Mouse (Mus musculus): Measurements from ENCODE around the gene 4833439L19Rik. TPM values are rescaled to one million over a fixed set of nuclear protein-coding genes. Genes with fewer than 3 reads are reported as not detected.
A peak's percentile ranks its signal among the peaks of the same experiment; 100 is the strongest.

The 4833439L19Rik gene
- polyA plus RNA-seq, 1 experiment from 2014 or later = 95.1 TPM

GRCm38 (mm10) chr13:54574854-54575481, 9.7 kb upstream of the 4833439L19Rik start, which contains the start of gene Arl10:
TSS of gene Arl10 (plus strand) at chr13:54575015.
- WGBS = under 1% methylated on average over 55 of the region's 55 CpGs
- ATAC-seq (replicated peaks; ENCODE audit: low FRiP score) (peak; percentile 82), DNase-seq (ENCODE audit: low spot score) (peak; percentile 84)
- Histone ChIP-seq H3K9ac (ENCODE audit: low read depth, low read length) (peak within 1 kb of the TSS; percentile 80), H3K4me2 (peak within 1 kb of the TSS; percentile 88), H3K4me1 (replicated peaks; ENCODE audit: control insufficient read depth, insufficient read depth, low read length) (peaks cover 10% of the 10 kb centered on the region), H3K9me3 (ENCODE audit: control insufficient read depth, low read length) (no peaks in the 10 kb centered on the region), H3K4me3 (ENCODE audit: low read depth, low read length) (peak within 1 kb of the TSS; percentile 79), H3K27ac (ENCODE audit: low read depth, low read length) (peak within 1 kb of the TSS; percentile 53; the same call in 1 of the 2 replicates), H3K36me3 (ENCODE audit: control insufficient read depth, insufficient read depth, low read length) (peaks cover 5% of the 10 kb centered on the region; the same call in 1 of the 2 replicates), H3K27me3 (replicated peaks; ENCODE audit: control insufficient read depth, insufficient read depth, low read length) (no peaks in the 10 kb centered on the region)

DNA sequence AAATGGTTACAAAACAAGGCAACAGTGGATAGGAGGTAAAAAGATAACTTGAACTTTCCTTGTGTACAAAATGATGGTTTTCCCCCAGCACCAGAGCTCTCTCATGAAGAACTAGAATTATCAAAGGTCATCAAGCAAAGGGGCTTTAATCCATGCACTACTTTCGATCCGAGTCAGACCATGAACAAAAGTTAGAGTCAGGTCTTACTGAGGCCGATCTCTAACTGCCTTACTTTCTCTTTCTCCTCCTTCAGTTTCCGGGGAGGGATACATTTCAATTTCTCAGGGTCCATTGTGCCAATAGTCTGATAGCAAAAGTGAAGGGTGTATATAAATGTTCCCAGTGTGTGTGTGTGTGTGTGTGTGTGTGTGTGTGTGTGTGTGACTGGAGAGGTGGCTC, 7.4 kb upstream of the 4833439L19Rik start:
- DNase-seq (ENCODE audit: low spot score) (no peak), ATAC-seq (replicated peaks; ENCODE audit: low FRiP score) (no peak)
- peaks cover 5% of the 10 kb centered on the region; the same call in 1 of the 2 replicates for H3K4me1 ChIP-seq (replicated peaks; ENCODE audit: control insufficient read depth, insufficient read depth, low read length)
- WGBS = 77% methylated on average over 4 of the region's 4 CpGs
- H3K9me3 ChIP-seq (ENCODE audit: control insufficient read depth, low read length) = no peaks in the 10 kb centered on the region
- no peak overlapping the region for H3K9ac ChIP-seq (ENCODE audit: low read depth, low read length)
- no peak overlapping the region for H3K27ac ChIP-seq (ENCODE audit: low read depth, low read length)
- 0 out of 2 replicates have a peak, but pooled peaks cover under 1% of the 10 kb centered on the region for H3K36me3 ChIP-seq (ENCODE audit: control insufficient read depth, insufficient read depth, low read length)
- H3K4me2 ChIP-seq = no peak overlapping the region
- H3K27me3 ChIP-seq (replicated peaks; ENCODE audit: control insufficient read depth, insufficient read depth, low read length) = no peaks in the 10 kb centered on the region
- no peak overlapping the region for H3K4me3 ChIP-seq (ENCODE audit: low read depth, low read length)

GRCm38 (mm10) chr13:54571637-54572036, 6.4 kb upstream of the 4833439L19Rik start:
- no peak overlapping the region for H3K4me3 ChIP-seq (ENCODE audit: low read depth, low read length)
- no peak overlapping the region for H3K4me2 ChIP-seq
- H3K9me3 ChIP-seq (ENCODE audit: control insufficient read depth, low read length) = no peaks in the 10 kb centered on the region
- no peaks in the 10 kb centered on the region for H3K27me3 ChIP-seq (replicated peaks; ENCODE audit: control insufficient read depth, insufficient read depth, low read length)
- WGBS = 58% methylated on average over 2 of the region's 2 CpGs
- no peak for DNase-seq (ENCODE audit: low spot score)
- H3K4me1 ChIP-seq (replicated peaks; ENCODE audit: control insufficient read depth, insufficient read depth, low read length) = peaks cover 5% of the 10 kb centered on the region; the same call in 1 of the 2 replicates
- no peak overlapping the region for H3K27ac ChIP-seq (ENCODE audit: low read depth, low read length)
- H3K9ac ChIP-seq (ENCODE audit: low read depth, low read length) = no peak overlapping the region
- ATAC-seq (replicated peaks; ENCODE audit: low FRiP score) = no peak
- H3K36me3 ChIP-seq (ENCODE audit: control insufficient read depth, insufficient read depth, low read length) = no peaks in the 10 kb centered on the region

DNA sequence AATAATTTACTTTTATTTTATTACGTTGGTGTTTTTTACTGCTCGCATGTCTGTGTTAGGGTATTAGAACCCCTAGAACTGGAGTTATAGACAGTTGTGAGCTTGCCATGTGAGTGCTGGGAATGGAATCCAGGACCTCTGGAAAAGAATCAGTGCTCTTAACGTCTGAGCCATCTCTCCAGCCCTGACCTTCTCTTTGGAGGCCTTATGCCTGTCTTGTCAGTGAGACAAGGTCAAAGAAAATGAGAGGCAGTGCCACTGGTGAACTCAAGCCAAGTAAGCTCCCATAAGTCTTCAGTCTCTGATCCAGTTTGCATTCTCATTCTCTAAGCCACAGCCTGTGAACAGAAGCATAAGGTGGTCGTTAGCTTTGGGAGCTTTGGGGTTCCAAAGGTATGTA, 5.5 kb upstream of the 4833439L19Rik start:
- no peaks in the 10 kb centered on the region for H3K27me3 ChIP-seq (replicated peaks; ENCODE audit: control insufficient read depth, insufficient read depth, low read length)
- H3K9me3 ChIP-seq (ENCODE audit: control insufficient read depth, low read length) = no peaks in the 10 kb centered on the region
- 75% methylated on average over 4 of the region's 4 CpGs for WGBS
- peaks cover 3% of the 10 kb centered on the region; the same call in 1 of the 2 replicates for H3K4me1 ChIP-seq (replicated peaks; ENCODE audit: control insufficient read depth, insufficient read depth, low read length)
- no peak overlapping the region for H3K4me2 ChIP-seq
- H3K36me3 ChIP-seq (ENCODE audit: control insufficient read depth, insufficient read depth, low read length) = no peaks in the 10 kb centered on the region
- no peak overlapping the region for H3K4me3 ChIP-seq (ENCODE audit: low read depth, low read length)
- no peak for ATAC-seq (replicated peaks; ENCODE audit: low FRiP score)
- H3K27ac ChIP-seq (ENCODE audit: low read depth, low read length) = no peak overlapping the region
- no peak for DNase-seq (ENCODE audit: low spot score)
- no peak overlapping the region for H3K9ac ChIP-seq (ENCODE audit: low read depth, low read length)

DNA sequence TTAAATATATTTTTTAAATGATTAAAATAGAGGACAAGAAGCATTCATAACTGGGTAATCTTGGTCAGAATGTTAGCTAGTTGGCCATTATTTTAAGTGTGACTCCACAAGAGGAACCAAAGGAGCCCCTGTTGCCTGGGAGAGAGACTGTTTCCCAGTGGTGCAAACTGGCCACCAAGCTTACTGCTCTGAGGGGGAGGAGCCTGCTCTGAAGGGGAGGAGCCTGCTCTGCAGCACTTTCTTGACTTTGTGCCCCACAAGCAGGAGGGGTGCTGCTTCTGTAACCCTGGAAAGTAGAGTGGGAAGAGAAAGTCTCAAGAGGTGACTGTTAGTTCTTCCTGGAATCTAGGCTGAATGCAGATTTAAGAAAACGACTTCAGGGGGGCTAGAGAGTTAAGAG, 4.0 kb upstream of the 4833439L19Rik start:
- H3K27ac ChIP-seq (ENCODE audit: low read depth, low read length) = no peak overlapping the region
- DNase-seq (ENCODE audit: low spot score) = no peak
- H3K4me3 ChIP-seq (ENCODE audit: low read depth, low read length) = no peak overlapping the region
- WGBS = 38% methylated on average over 1 of the region's 1 CpGs
- peaks cover 5% of the 10 kb centered on the region for H3K4me1 ChIP-seq (replicated peaks; ENCODE audit: control insufficient read depth, insufficient read depth, low read length)
- H3K9ac ChIP-seq (ENCODE audit: low read depth, low read length) = no peak overlapping the region
- no peaks in the 10 kb centered on the region for H3K27me3 ChIP-seq (replicated peaks; ENCODE audit: control insufficient read depth, insufficient read depth, low read length)
- ATAC-seq (replicated peaks; ENCODE audit: low FRiP score) = no peak
- no peak overlapping the region for H3K4me2 ChIP-seq
- no peaks in the 10 kb centered on the region for H3K36me3 ChIP-seq (ENCODE audit: control insufficient read depth, insufficient read depth, low read length)
- H3K9me3 ChIP-seq (ENCODE audit: control insufficient read depth, low read length) = no peaks in the 10 kb centered on the region

DNA sequence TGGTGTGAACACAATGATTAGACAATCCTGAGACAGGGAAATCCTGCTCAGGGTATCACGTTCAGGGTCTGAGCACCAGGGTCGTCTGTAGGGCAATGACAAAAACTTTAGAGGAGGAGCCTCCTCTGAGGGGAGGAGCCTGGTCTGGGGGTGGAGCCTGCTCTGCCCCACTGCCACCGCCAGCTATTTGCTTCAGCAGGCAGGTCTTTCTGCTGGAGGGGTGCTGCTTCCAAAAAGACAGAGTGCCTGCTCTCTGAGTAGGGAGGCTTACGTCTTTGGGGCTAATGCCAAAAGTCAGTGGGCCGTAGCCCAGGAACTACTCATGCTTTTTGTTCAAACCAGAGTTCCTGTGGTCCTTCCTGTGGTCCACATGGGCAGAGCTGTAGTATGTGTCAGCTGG, 3.1 kb upstream of the 4833439L19Rik start:
- 41% methylated on average over 5 of the region's 5 CpGs for WGBS
- H3K9ac ChIP-seq (ENCODE audit: low read depth, low read length) = no peak overlapping the region
- no peaks in the 10 kb centered on the region for H3K27me3 ChIP-seq (replicated peaks; ENCODE audit: control insufficient read depth, insufficient read depth, low read length)
- no peak overlapping the region for H3K4me3 ChIP-seq (ENCODE audit: low read depth, low read length)
- no peaks in the 10 kb centered on the region for H3K9me3 ChIP-seq (ENCODE audit: control insufficient read depth, low read length)
- H3K4me1 ChIP-seq (replicated peaks; ENCODE audit: control insufficient read depth, insufficient read depth, low read length) = peaks cover 6% of the 10 kb centered on the region
- H3K27ac ChIP-seq (ENCODE audit: low read depth, low read length) = no peak overlapping the region
- no peaks in the 10 kb centered on the region for H3K36me3 ChIP-seq (ENCODE audit: control insufficient read depth, insufficient read depth, low read length)
- ATAC-seq (replicated peaks; ENCODE audit: low FRiP score) (no peak), DNase-seq (ENCODE audit: low spot score) (peak; percentile 48)
- H3K4me2 ChIP-seq = no peak overlapping the region

- Histone ChIP-seq H3K4me1 (replicated peaks; ENCODE audit: control insufficient read depth, insufficient read depth, low read length) (peaks cover 6% of the 10 kb centered on the region), H3K27me3 (replicated peaks; ENCODE audit: control insufficient read depth, insufficient read depth, low read length) (no peaks in the 10 kb centered on the region), H3K9ac (ENCODE audit: low read depth, low read length) (peak overlapping the region; percentile 12), H3K4me2 (peak overlapping the region; percentile 93), H3K9me3 (ENCODE audit: control insufficient read depth, low read length) (no peaks in the 10 kb centered on the region), H3K27ac (ENCODE audit: low read depth, low read length) (peak overlapping the region; percentile 68), H3K36me3 (ENCODE audit: control insufficient read depth, insufficient read depth, low read length) (peaks cover 7% of the 10 kb centered on the region), H3K4me3 (ENCODE audit: low read depth, low read length) (peak overlapping the region; percentile 97)
- DNase-seq (ENCODE audit: low spot score) = peak; percentile 59
- ATAC-seq (replicated peaks; ENCODE audit: low FRiP score) = peak; percentile 60
- WGBS = 47% methylated on average over 8 of the region's 8 CpGs
Measured at GRCm38 (mm10) chr13:54565594-54566345, 535 bp upstream of the 4833439L19Rik start.

- H3K4me1 ChIP-seq (replicated peaks; ENCODE audit: control insufficient read depth, insufficient read depth, low read length) = peaks cover 6% of the 10 kb centered on the region
- peaks cover 9% of the 10 kb centered on the region for H3K36me3 ChIP-seq (ENCODE audit: control insufficient read depth, insufficient read depth, low read length)
- no peak for DNase-seq (ENCODE audit: low spot score)
- peak overlapping the region; percentile 46; the same call in 1 of the 2 replicates for H3K27ac ChIP-seq (ENCODE audit: low read depth, low read length)
- no peaks in the 10 kb centered on the region for H3K9me3 ChIP-seq (ENCODE audit: control insufficient read depth, low read length)
- no peaks in the 10 kb centered on the region for H3K27me3 ChIP-seq (replicated peaks; ENCODE audit: control insufficient read depth, insufficient read depth, low read length)
- peak overlapping the region; percentile 94 for H3K9ac ChIP-seq (ENCODE audit: low read depth, low read length)
- H3K4me2 ChIP-seq = peak overlapping the region; percentile 93
- WGBS = 11% methylated on average over 45 of the region's 45 CpGs
- ATAC-seq (replicated peaks; ENCODE audit: low FRiP score) = peak; percentile 44
- H3K4me3 ChIP-seq (ENCODE audit: low read depth, low read length) = peak overlapping the region; percentile 97
Measured at GRCm38 (mm10) chr13:54564232-54565200, 719 bp downstream of the 4833439L19Rik start.
